ENCODE assay signal across 10 mouse cellular contexts in genomic region chr1:34140686-34141085, GRCm38 (mm10).
DNase-seq lines count a peak whose midpoint lies in the region; ATAC-seq and TF ChIP-seq lines count a peak whose summit lies in the region.
"Had no signal": no experiment of that assay in that cellular context is flagged by ENCODE, and none has a peak within 500 bp of the region (broad histone marks: within the 10 kb centered on the region; RNA-seq: fewer than 3 reads in every experiment).

No protein-coding gene starts in this region.

- no peak overlapping the region for H3K4me2 ChIP-seq in forebrain, embryonic 14.5 days (ENCODE audit: low read length)
- H3K4me2 ChIP-seq in forebrain, embryonic 16.5 days (ENCODE audit: low read length) = no peak overlapping the region
- H3K4me2 ChIP-seq in lung, postnatal 0 days (replicated peaks; ENCODE audit: low read depth, low read length) = no peak overlapping the region
- H3K4me2 ChIP-seq in stomach, embryonic 14.5 days (replicated peaks; ENCODE audit: low read depth, low read length) = no peak overlapping the region
- H3K4me2 ChIP-seq: hindbrain, embryonic 14.5 days had no signal

- DNase-seq in forebrain, embryonic 14.5 days (ENCODE audit: low spot score) = peak; percentile 43
- no peak for DNase-seq in lung, postnatal 0 days (ENCODE audit: low spot score)
- no peak for DNase-seq in lung, postnatal 25 days (ENCODE audit: low spot score)
- DNase-seq in cerebellum, postnatal 25 days = peak; percentile 62 to 81
- no peak for DNase-seq in right cerebral cortex, postnatal 14 days
- DNase-seq: thymus, adult 2 months had no signal

- 18% methylated on average over 3 of the region's 3 CpGs for WGBS in forebrain, embryonic 14.5 days
- 22% methylated on average over 3 of the region's 3 CpGs for WGBS in forebrain, embryonic 16.5 days
- WGBS in lung, postnatal 0 days = 39% methylated on average over 3 of the region's 3 CpGs
- 65% methylated on average over 3 of the region's 3 CpGs for WGBS in stomach, embryonic 14.5 days

- no peaks in the 10 kb centered on the region for H3K27me3 ChIP-seq in forebrain, embryonic 14.5 days (replicated peaks; ENCODE audit: control insufficient read depth, insufficient read depth, low read length)
- H3K27me3 ChIP-seq in forebrain, embryonic 16.5 days (replicated peaks; ENCODE audit: control insufficient read depth, insufficient read depth, low read length) = no peaks in the 10 kb centered on the region
- no peaks in the 10 kb centered on the region for H3K27me3 ChIP-seq in lung, postnatal 0 days (replicated peaks; ENCODE audit: insufficient read depth, low read length)
- H3K27me3 ChIP-seq in stomach, embryonic 14.5 days (ENCODE audit: control insufficient read depth, insufficient read depth, low read length) = no peaks in the 10 kb centered on the region

- TF ChIP-seq CTCF in lung, postnatal 0 days (IDR thresholded peaks at IDR 0.05) = no peak

- no peak overlapping the region for H3K9ac ChIP-seq in forebrain, embryonic 14.5 days (ENCODE audit: low read length)
- H3K9ac ChIP-seq in forebrain, embryonic 16.5 days (replicated peaks; ENCODE audit: low read depth, low read length) = no peak overlapping the region
- H3K9ac ChIP-seq in lung, postnatal 0 days (replicated peaks; ENCODE audit: low read depth) = no peak overlapping the region
- H3K9ac ChIP-seq in stomach, embryonic 14.5 days (replicated peaks; ENCODE audit: low read depth, low read length) = no peak overlapping the region
- H3K9ac ChIP-seq: hindbrain, embryonic 14.5 days had no signal

- H3K9me3 ChIP-seq in forebrain, embryonic 14.5 days (replicated peaks; ENCODE audit: control insufficient read depth, low read length) = no peaks in the 10 kb centered on the region
- H3K9me3 ChIP-seq in forebrain, embryonic 16.5 days (ENCODE audit: control insufficient read depth, low read length) = no peaks in the 10 kb centered on the region
- no peaks in the 10 kb centered on the region for H3K9me3 ChIP-seq in lung, postnatal 0 days (ENCODE audit: low read length)
- H3K9me3 ChIP-seq in stomach, embryonic 14.5 days (ENCODE audit: control insufficient read depth, low read depth, low read length) = no peaks in the 10 kb centered on the region

- no peak overlapping the region for H3K27ac ChIP-seq in forebrain, embryonic 14.5 days (ENCODE audit: low read depth, low read length)
- H3K27ac ChIP-seq in forebrain, embryonic 16.5 days (ENCODE audit: low read length) = no peak overlapping the region
- H3K27ac ChIP-seq in lung, postnatal 0 days (ENCODE audit: low read length) = peak overlapping the region; percentile 47; the same call in 1 of the 2 replicates
- H3K27ac ChIP-seq in stomach, embryonic 14.5 days (ENCODE audit: low read length) = peak overlapping the region; percentile 44; the same call in 1 of the 2 replicates
- H3K27ac ChIP-seq: hindbrain, embryonic 14.5 days had no signal

- peak; percentile 50; the same call in 1 of the 2 replicates for ATAC-seq in forebrain, embryonic 14.5 days
- no peak for ATAC-seq in forebrain, embryonic 16.5 days
- no peak for ATAC-seq in lung, postnatal 0 days
- no peak for ATAC-seq in stomach, embryonic 14.5 days (ENCODE audit: insufficient number of reproducible peaks, insufficient read depth, low FRiP score, low read depth)
- no peak for ATAC-seq in frontal cortex, adult (ENCODE audit: low TSS enrichment)

- no peak overlapping the region for H3K4me3 ChIP-seq in forebrain, embryonic 14.5 days (ENCODE audit: low read depth, low read length)
- no peak overlapping the region for H3K4me3 ChIP-seq in forebrain, embryonic 16.5 days (replicated peaks; ENCODE audit: low read length)
- H3K4me3 ChIP-seq in lung, postnatal 0 days (ENCODE audit: low read depth, low read length) = no peak overlapping the region
- H3K4me3 ChIP-seq in stomach, embryonic 14.5 days (ENCODE audit: low read depth, low read length) = no peak overlapping the region

- no peaks in the 10 kb centered on the region for H3K36me3 ChIP-seq in forebrain, embryonic 14.5 days (ENCODE audit: control insufficient read depth, insufficient read depth, low read length)
- no peaks in the 10 kb centered on the region for H3K36me3 ChIP-seq in forebrain, embryonic 16.5 days (ENCODE audit: control insufficient read depth, insufficient read depth)
- no peaks in the 10 kb centered on the region for H3K36me3 ChIP-seq in lung, postnatal 0 days (ENCODE audit: insufficient read depth, low read length)
- H3K36me3 ChIP-seq in stomach, embryonic 14.5 days (ENCODE audit: control insufficient read depth, insufficient read depth, low read length) = no peaks in the 10 kb centered on the region

- no peak for TF ChIP-seq EP300 in lung, postnatal 0 days (IDR thresholded peaks at IDR 0.05)

- peaks cover 16% of the 10 kb centered on the region for H3K4me1 ChIP-seq in forebrain, embryonic 14.5 days (ENCODE audit: control insufficient read depth, insufficient read depth, low read length)
- peaks cover 15% of the 10 kb centered on the region for H3K4me1 ChIP-seq in forebrain, embryonic 16.5 days (replicated peaks; ENCODE audit: control insufficient read depth, insufficient read depth, low read length)
- no peaks in the 10 kb centered on the region for H3K4me1 ChIP-seq in lung, postnatal 0 days (ENCODE audit: insufficient read depth, low read depth, low read length)
- H3K4me1 ChIP-seq in stomach, embryonic 14.5 days (ENCODE audit: control insufficient read depth, insufficient read depth, low read length) = no peaks in the 10 kb centered on the region

Comparison
In these comparisons a context has a peak if more than half of its experiments do, and no peak if none do; other contexts are left out.
1. DNase-seq: peak in forebrain, embryonic 14.5 days (single experiment) and cerebellum, postnatal 25 days (2 of 2); none in lung, postnatal 0 days (single experiment), lung, postnatal 25 days (single experiment) and right cerebral cortex, postnatal 14 days (single experiment).
2. H3K27ac ChIP-seq: peak in lung, postnatal 0 days (single experiment) and stomach, embryonic 14.5 days (single experiment); none in forebrain, embryonic 14.5 days (single experiment) and forebrain, embryonic 16.5 days (single experiment).